Mouse (Mus musculus) heart, adult 11 months (tissue): ENCODE results near the gene Emsy.

Source experiments
- DNase-seq: peaks from one replicate; pipeline ENCODE4 v3.0.0; 2022

Emsy gene

GRCm38 (mm10) chr7:98656531-98657221, at the start of gene Emsy:
Emsy (minus strand) TSS chr7:98656783.
- DNase-seq = peak; percentile 100

GRCm38 (mm10) chr7:98704276-98704675, 47.7 kb upstream of the Emsy start:
- peak; percentile 55 for DNase-seq

DNA sequence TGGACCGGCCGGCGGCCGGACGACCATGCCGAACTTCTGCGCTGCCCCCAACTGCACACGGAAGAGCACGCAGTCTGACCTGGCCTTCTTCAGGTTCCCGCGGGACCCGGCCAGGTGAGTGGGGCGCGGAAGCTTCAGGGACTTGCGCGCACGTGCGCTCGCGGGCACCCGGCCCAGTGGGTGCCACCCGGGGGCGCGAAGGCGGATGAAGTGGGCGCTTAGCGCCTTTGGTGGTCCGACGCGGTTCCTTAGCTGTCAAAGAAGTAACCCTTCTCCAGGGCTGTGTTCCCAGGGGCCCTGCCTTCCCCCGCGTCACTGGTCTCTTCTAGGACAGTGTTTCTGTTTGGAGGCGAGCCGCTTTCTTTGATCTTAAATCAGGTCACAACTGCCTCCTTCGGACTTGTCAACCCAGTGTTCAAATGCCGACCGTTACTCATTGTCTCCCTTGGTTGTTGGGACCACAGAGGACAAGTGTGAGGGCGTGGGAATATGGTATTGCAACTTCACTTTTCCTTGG, 46.8 kb upstream of the Emsy start:
- no peak for DNase-seq

DNA sequence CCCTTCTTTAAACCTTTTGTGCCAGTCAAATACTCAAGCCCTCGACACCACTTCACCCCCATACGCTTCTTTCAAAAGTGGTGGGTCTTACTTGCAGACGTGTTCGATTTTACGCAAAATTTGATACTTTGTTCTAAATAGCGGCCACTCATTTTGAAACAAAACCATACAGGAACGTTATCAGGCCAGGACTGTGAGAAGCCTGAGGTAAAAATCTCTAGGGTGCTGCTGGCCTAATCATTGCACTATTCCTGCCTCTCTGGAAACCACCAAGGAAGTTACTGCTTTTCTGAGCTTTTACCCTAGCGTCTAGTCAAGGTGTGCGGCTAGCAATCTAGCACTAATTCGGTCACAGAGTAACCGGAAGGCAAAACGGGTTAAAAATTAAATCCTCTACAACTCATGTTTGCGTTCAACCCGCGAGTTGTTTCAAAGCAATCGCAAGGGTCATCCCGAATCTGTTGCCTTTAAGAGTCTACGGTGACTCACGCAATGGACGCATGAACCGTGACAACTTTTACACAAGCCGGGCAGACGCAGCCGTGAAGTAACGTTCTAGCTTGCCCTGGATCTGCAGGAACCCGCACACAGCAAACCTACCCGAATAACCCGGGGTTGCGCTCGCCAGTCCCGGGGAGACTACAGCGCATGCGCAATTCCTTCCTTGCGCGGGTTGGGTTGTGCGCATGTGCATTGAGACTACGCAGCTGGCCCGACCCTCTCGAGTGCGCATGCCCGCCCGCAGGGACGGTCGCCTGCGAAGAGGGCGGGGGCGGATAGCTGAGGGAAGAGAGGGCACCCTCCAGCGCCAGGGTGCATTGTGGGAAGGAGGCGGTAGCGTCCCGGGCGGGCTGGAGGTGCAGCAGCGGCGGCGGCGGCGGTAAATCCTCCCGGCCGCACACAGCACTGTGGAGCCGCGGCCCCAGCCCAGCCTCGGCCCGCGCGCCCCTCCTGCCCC, 46.0 kb upstream of the Emsy start, which contains the start of gene Thap12:
Thap12 (plus strand) TSS at position 821 of the 958 bp plus-strand sequence.
- peak; percentile 100 for DNase-seq

GRCm38 (mm10) chr7:98701771-98702170, 45.2 kb upstream of the Emsy start:
- peak; percentile 73 for DNase-seq

- no peak for DNase-seq
Observed at GRCm38 (mm10) chr7:98698590-98698989, 42.0 kb upstream of the Emsy start.

GRCm38 (mm10) chr7:98698041-98698440, 41.5 kb upstream of the Emsy start:
- DNase-seq = peak; percentile 61

DNA sequence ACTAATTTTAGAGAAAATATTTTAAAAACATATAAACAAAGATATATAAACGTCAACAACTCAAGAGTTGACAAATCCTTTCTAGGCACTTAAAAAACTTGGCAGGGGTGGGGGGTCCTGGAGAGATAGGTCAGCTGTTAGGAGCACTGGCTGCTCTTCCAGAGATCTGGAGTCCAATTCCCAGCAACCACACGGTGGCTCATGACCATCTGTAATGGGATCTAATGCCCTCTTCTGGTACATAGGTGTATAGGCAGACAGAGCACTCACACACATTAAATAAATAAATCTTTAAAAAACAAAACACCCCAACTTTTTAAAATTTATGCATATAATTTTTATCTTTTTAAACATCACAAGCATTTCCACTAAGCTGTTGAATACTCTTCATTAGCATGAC, 40.9 kb upstream of the Emsy start:
- peak; percentile 87 for DNase-seq

GRCm38 (mm10) chr7:98694046-98694445, 37.5 kb upstream of the Emsy start:
- peak; percentile 97 for DNase-seq

DNA sequence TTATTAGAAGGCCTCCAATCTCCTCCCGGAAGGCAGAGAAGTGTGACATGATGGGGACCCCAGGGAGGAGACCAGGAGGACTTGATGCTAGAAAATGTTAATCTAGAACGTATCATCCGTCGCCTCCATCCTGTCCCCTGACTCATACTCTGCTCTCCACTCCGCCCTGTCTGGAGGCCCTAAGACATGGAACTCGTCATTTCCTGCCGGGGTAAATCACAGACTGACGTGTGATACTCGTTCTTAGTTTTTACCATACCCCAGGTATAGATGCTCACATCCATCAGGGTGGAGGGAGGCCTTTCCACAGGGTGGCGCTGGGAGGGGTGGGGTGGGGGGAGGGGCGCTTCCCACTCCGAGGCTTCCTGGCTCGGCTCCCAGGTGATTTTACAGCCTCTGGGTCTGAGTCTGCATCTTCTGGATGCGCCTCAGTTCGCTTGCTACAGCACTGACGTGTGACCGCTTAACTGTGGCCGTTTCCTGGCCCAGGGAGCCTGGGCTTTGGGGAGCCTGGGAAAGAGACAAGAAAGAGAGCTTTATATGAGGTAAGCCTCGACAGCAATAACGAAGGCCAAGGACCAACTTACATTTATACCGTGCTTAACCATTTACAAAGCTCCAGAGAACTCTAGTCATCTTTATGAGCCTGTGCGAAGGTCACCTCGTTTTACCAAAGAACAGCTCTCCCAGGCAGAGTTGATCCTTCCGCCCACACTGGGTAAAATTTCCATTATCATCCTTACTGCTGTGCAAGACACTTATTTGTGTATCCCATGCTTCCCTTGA, 36.4 kb upstream of the Emsy start:
- DNase-seq = peak; percentile 93

GRCm38 (mm10) chr7:98690831-98691230, 34.2 kb upstream of the Emsy start:
- DNase-seq = peak; percentile 88

GRCm38 (mm10) chr7:98690126-98690525, 33.5 kb upstream of the Emsy start:
- peak; percentile 75 for DNase-seq

GRCm38 (mm10) chr7:98685895-98686294, 29.3 kb upstream of the Emsy start:
- DNase-seq = peak; percentile 78

GRCm38 (mm10) chr7:98682821-98683220, 26.2 kb upstream of the Emsy start:
- no peak for DNase-seq

- no peak for DNase-seq
Observed at GRCm38 (mm10) chr7:98680691-98681090, 24.1 kb upstream of the Emsy start.

- DNase-seq = peak; percentile 95
Observed at GRCm38 (mm10) chr7:98678441-98678840, 21.9 kb upstream of the Emsy start.

- no peak for DNase-seq
Observed at GRCm38 (mm10) chr7:98677511-98677910, 20.9 kb upstream of the Emsy start.

DNA sequence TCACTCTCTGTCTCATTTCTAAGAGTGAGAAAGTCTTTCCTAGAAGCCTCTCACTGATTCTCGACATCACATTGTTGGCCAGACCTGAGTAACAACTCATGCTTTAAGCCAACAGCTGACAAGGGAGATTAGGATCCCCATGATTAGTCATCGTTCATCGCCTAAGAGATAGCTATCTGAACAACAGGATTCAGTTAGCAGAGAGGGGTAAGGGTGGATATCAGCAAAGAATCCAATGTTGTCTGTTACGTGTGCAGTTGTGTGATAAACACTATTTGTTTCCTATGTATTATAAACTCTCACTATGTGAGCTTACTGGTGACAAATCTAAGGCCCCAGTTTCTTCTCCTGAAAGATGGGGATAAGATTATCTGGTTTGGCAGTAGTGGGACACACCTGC, 17.8 kb upstream of the Emsy start:
- DNase-seq = no peak

- DNase-seq = peak; percentile 99
Observed at GRCm38 (mm10) chr7:98672241-98672955, 15.8 kb upstream of the Emsy start.

DNA sequence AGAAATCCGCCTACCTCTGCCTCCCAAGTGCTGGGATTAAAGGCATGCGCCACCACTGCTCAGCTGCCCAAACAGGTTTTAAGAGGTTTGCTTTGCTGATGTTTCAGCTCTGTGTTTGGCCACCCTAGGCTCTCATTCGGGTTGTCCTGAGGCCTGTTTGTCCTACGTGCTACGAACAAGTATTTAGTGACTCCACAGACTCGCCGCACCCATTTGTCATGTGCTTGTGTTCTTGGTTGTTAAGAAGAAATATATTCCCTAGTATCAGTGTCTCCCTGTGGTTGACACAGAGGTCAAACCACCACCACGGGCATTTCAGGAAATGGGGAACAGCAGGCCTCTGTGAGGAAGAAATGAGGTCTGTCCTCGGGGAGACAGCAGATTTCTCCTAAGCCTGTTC, 14.8 kb upstream of the Emsy start:
- peak; percentile 91 for DNase-seq

DNA sequence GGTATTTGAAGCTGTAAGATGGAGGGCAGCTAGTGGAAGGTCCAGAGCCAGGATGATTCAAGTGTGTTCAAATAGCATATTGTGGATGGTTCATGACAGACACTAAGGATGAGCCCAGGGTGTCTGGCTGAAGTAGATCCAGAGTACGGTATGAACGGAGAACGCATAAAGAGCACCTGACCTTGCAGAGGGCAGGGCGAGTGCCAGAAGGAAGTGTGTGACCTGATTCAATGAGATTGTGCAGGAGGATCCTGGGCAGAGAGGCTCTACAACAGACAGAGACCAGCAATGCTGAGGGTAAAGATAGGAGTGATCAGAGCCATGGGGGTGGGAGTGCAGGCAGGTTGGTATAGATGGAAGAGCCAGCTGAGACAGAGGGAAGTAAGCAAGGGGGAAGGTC, 14.2 kb upstream of the Emsy start:
- peak; percentile 91 for DNase-seq
